Comparison of ENCODE assay signal across 8 mouse cellular contexts in genomic region chr15:102101672-102102541, GRCm38 (mm10). TPM values are rescaled to one million over a fixed set of nuclear protein-coding genes. Genes with fewer than 3 reads are reported as not detected.
DNase-seq lines count a peak whose midpoint lies in the region; ATAC-seq and TF ChIP-seq lines count a peak whose summit lies in the region.

No protein-coding gene starts in this region.

- peaks cover 63% of the 10 kb centered on the region for H3K27me3 ChIP-seq in megakaryocyte, embryonic 14.5 days (replicated peaks)
- peaks cover 21% of the 10 kb centered on the region for H3K27me3 ChIP-seq in hindbrain, embryonic 11.5 days (ENCODE audit: control insufficient read depth, insufficient read depth, low read length)
- no peaks in the 10 kb centered on the region for H3K27me3 ChIP-seq in limb, embryonic 14.5 days (ENCODE audit: control insufficient read depth, insufficient read depth, low read length)
- peaks cover 38% of the 10 kb centered on the region for H3K27me3 ChIP-seq in neural tube, embryonic 12.5 days (replicated peaks)

- TF ChIP-seq CTCF in embryonic fibroblast, embryonic 13.5 days (IDR thresholded peaks at IDR 0.05; ENCODE audit: borderline replicate concordance, insufficient read depth, low read length): no peak

- ATAC-seq in megakaryocyte, adult 5-6 weeks (ENCODE audit: poor library complexity, severe bottlenecking): no peak
- ATAC-seq in hindbrain, embryonic 11.5 days (ENCODE audit: low FRiP score): no peak
- no peak for ATAC-seq in limb, embryonic 14.5 days (ENCODE audit: low FRiP score, low read depth)
- no peak for ATAC-seq in neural tube, embryonic 12.5 days (ENCODE audit: low FRiP score, low read depth)

- H3K27ac ChIP-seq in embryonic fibroblast, embryonic 13.5 days (ENCODE audit: insufficient read depth, low read length): peak overlapping the region; percentile 97
- peak overlapping the region; percentile 17; the same call in 1 of the 2 replicates for H3K27ac ChIP-seq in hindbrain, embryonic 11.5 days (ENCODE audit: low read depth, low read length)
- H3K27ac ChIP-seq in limb, embryonic 14.5 days (replicated peaks; ENCODE audit: low read depth, low read length): peak overlapping the region; percentile 97
- H3K27ac ChIP-seq in neural tube, embryonic 12.5 days: no peak overlapping the region

- no peaks in the 10 kb centered on the region for H3K9me3 ChIP-seq in megakaryocyte, embryonic 14.5 days
- H3K9me3 ChIP-seq in hindbrain, embryonic 11.5 days (ENCODE audit: control insufficient read depth, low read length): no peaks in the 10 kb centered on the region
- no peaks in the 10 kb centered on the region for H3K9me3 ChIP-seq in limb, embryonic 14.5 days (ENCODE audit: control insufficient read depth, low read length)
- H3K9me3 ChIP-seq in neural tube, embryonic 12.5 days: no peaks in the 10 kb centered on the region

- no peak overlapping the region for H3K4me2 ChIP-seq in hindbrain, embryonic 11.5 days (replicated peaks; ENCODE audit: low read depth, low read length)
- peak overlapping the region; percentile 78 for H3K4me2 ChIP-seq in limb, embryonic 14.5 days (replicated peaks; ENCODE audit: low read depth, low read length, severe bottlenecking)
- H3K4me2 ChIP-seq in neural tube, embryonic 12.5 days (replicated peaks): peak overlapping the region; percentile 48

- H3K4me3 ChIP-seq in megakaryocyte, embryonic 14.5 days (replicated peaks): peak overlapping the region; percentile 8
- H3K4me3 ChIP-seq in embryonic fibroblast, embryonic 13.5 days (ENCODE audit: insufficient read depth, low read length): no peak overlapping the region
- H3K4me3 ChIP-seq in hindbrain, embryonic 11.5 days (ENCODE audit: low read depth, low read length): no peak overlapping the region
- peak overlapping the region; percentile 59 for H3K4me3 ChIP-seq in limb, embryonic 14.5 days (replicated peaks; ENCODE audit: low read length)
- H3K4me3 ChIP-seq in neural tube, embryonic 12.5 days: no peak overlapping the region

- DNase-seq in hindbrain, embryonic 11.5 days (ENCODE audit: low spot score): peak; percentile 19
- peak; percentile 41 for DNase-seq in limb, embryonic 14.5 days (ENCODE audit: low spot score)
- no peak for DNase-seq in embryo, embryonic 10.5 days (ENCODE audit: low spot score)
- no peak for DNase-seq in right cerebral cortex, postnatal 25 days

- peak; percentile 9; the same call in 1 of the 2 replicates for TF ChIP-seq POLR2A in embryonic fibroblast, embryonic 13.5 days (IDR thresholded peaks at IDR 0.05; ENCODE audit: low read depth, low read length)
- no peak for TF ChIP-seq POLR2A in limb, embryonic 14.5 days (IDR thresholded peaks at IDR 0.05; ENCODE audit: borderline replicate concordance, extremely low read depth, insufficient read depth, insufficient read length)

- WGBS in hindbrain, embryonic 11.5 days: 26% methylated on average over 11 of the region's 11 CpGs
- 29% methylated on average over 11 of the region's 11 CpGs for WGBS in limb, embryonic 14.5 days
- WGBS in neural tube, embryonic 12.5 days: 38% methylated on average over 11 of the region's 11 CpGs

- peaks cover 94% of the 10 kb centered on the region for H3K4me1 ChIP-seq in megakaryocyte, embryonic 14.5 days
- H3K4me1 ChIP-seq in embryonic fibroblast, embryonic 13.5 days (ENCODE audit: control insufficient read depth, insufficient read depth, low read length): peaks cover 41% of the 10 kb centered on the region
- peaks cover 19% of the 10 kb centered on the region for H3K4me1 ChIP-seq in hindbrain, embryonic 11.5 days (replicated peaks; ENCODE audit: control insufficient read depth, insufficient read depth, low read length)
- peaks cover 74% of the 10 kb centered on the region for H3K4me1 ChIP-seq in limb, embryonic 14.5 days (ENCODE audit: control insufficient read depth, insufficient read depth, low read length)
- peaks cover 55% of the 10 kb centered on the region for H3K4me1 ChIP-seq in neural tube, embryonic 12.5 days

- peaks cover 16% of the 10 kb centered on the region for H3K36me3 ChIP-seq in megakaryocyte, embryonic 14.5 days (replicated peaks; ENCODE audit: low read length)
- H3K36me3 ChIP-seq in hindbrain, embryonic 11.5 days (ENCODE audit: control insufficient read depth, insufficient read depth, low read length): no peaks in the 10 kb centered on the region
- peaks cover 24% of the 10 kb centered on the region for H3K36me3 ChIP-seq in limb, embryonic 14.5 days (ENCODE audit: control insufficient read depth, insufficient read depth, low read length)
- H3K36me3 ChIP-seq in neural tube, embryonic 12.5 days: peaks cover 14% of the 10 kb centered on the region

- no peak overlapping the region for H3K9ac ChIP-seq in hindbrain, embryonic 11.5 days (ENCODE audit: low read depth, low read length)
- H3K9ac ChIP-seq in limb, embryonic 14.5 days (ENCODE audit: low read depth, low read length, severe bottlenecking): peak overlapping the region; percentile 65
- H3K9ac ChIP-seq in neural tube, embryonic 12.5 days: no peak overlapping the region

RNA-seq across cellular contexts. Expression of gene Tns2, which starts 1.7 kb away (rescaled TPM):
- 0.43 TPM in 1 of 2 replicates, not detected in the other for polyA plus RNA-seq in megakaryocyte, embryonic 14.5 days (2012; ENCODE audit: insufficient read depth, low replicate concordance)
- total RNA-seq in megakaryocyte, adult 5-6 weeks (2015): 0.32 and 1.9 TPM in 2 replicates
- 0.07 TPM in 1 of 2 replicates, not detected in the other for total RNA-seq in megakaryocyte, adult 5-6 weeks (2017)
- polyA plus RNA-seq in embryonic fibroblast, embryonic 13.5 days (2011; ENCODE audit: insufficient read length, low read depth, missing spikeins): 61.8 and 71.1 TPM in 2 replicates
- polyA plus RNA-seq in hindbrain, embryonic 11.5 days (2014; fragmentation: Nextera tagmentation; extraction: Ambion mirVana): 8.0 and 11.8 TPM in 2 replicates
- 114 and 134 TPM in 2 replicates for polyA plus RNA-seq in limb, embryonic 14.5 days (2012; rRNA removed)
- 62.5 and 66.3 TPM in 2 replicates for polyA plus RNA-seq in limb, embryonic 14.5 days (2014; fragmentation: Nextera tagmentation; extraction: Ambion mirVana)
- polyA plus RNA-seq in neural tube, embryonic 12.5 days (2016; fragmentation: Nextera tagmentation; extraction: Ambion mirVana): 13.0 and 13.5 TPM in 2 replicates

RNA-seq across cellular contexts. Expression of gene Eif4b, which starts 28.3 kb away (rescaled TPM):
- polyA plus RNA-seq in megakaryocyte, embryonic 14.5 days (2012; ENCODE audit: insufficient read depth, low replicate concordance): 18.2 and 102 TPM in 2 replicates
- 78.2 and 82.3 TPM in 2 replicates for total RNA-seq in megakaryocyte, adult 5-6 weeks (2015)
- 199 and 204 TPM in 2 replicates for total RNA-seq in megakaryocyte, adult 5-6 weeks (2017)
- 309 and 317 TPM in 2 replicates for polyA plus RNA-seq in embryonic fibroblast, embryonic 13.5 days (2011; ENCODE audit: insufficient read length, low read depth, missing spikeins)
- polyA plus RNA-seq in hindbrain, embryonic 11.5 days (2014; fragmentation: Nextera tagmentation; extraction: Ambion mirVana): 85.0 and 103 TPM in 2 replicates
- 165 and 199 TPM in 2 replicates for polyA plus RNA-seq in limb, embryonic 14.5 days (2012; rRNA removed)
- polyA plus RNA-seq in limb, embryonic 14.5 days (2014; fragmentation: Nextera tagmentation; extraction: Ambion mirVana): 133 and 134 TPM in 2 replicates
- 89.2 and 92.3 TPM in 2 replicates for polyA plus RNA-seq in neural tube, embryonic 12.5 days (2016; fragmentation: Nextera tagmentation; extraction: Ambion mirVana)

RNA-seq across cellular contexts. Expression of gene Spryd3, which starts 34.1 kb away (rescaled TPM):
- 9.5 and 25.9 TPM in 2 replicates for polyA plus RNA-seq in megakaryocyte, embryonic 14.5 days (2012; ENCODE audit: insufficient read depth, low replicate concordance)
- total RNA-seq in megakaryocyte, adult 5-6 weeks (2015): 6.1 and 7.5 TPM in 2 replicates
- 20.6 and 22.6 TPM in 2 replicates for total RNA-seq in megakaryocyte, adult 5-6 weeks (2017)
- 35.5 and 36.0 TPM in 2 replicates for polyA plus RNA-seq in embryonic fibroblast, embryonic 13.5 days (2011; ENCODE audit: insufficient read length, low read depth, missing spikeins)
- polyA plus RNA-seq in hindbrain, embryonic 11.5 days (2014; fragmentation: Nextera tagmentation; extraction: Ambion mirVana): 10.1 and 11.9 TPM in 2 replicates
- 37.4 and 39.8 TPM in 2 replicates for polyA plus RNA-seq in limb, embryonic 14.5 days (2012; rRNA removed)
- polyA plus RNA-seq in limb, embryonic 14.5 days (2014; fragmentation: Nextera tagmentation; extraction: Ambion mirVana): 18.7 and 18.9 TPM in 2 replicates
- polyA plus RNA-seq in neural tube, embryonic 12.5 days (2016; fragmentation: Nextera tagmentation; extraction: Ambion mirVana): 29.6 and 33.3 TPM in 2 replicates

RNA-seq across cellular contexts. Expression of gene Igfbp6, which starts 42.3 kb away (rescaled TPM):
- polyA plus RNA-seq in megakaryocyte, embryonic 14.5 days (2012; ENCODE audit: insufficient read depth, low replicate concordance): 1.2 TPM in 1 of 2 replicates, not detected in the other
- total RNA-seq in megakaryocyte, adult 5-6 weeks (2015): 1.3 TPM in 1 of 2 replicates, not detected in the other
- total RNA-seq in megakaryocyte, adult 5-6 weeks (2017): not detected in 2 replicates
- 43.0 and 55.0 TPM in 2 replicates for polyA plus RNA-seq in embryonic fibroblast, embryonic 13.5 days (2011; ENCODE audit: insufficient read length, low read depth, missing spikeins)
- 0.31 TPM in 1 of 2 replicates, not detected in the other for polyA plus RNA-seq in hindbrain, embryonic 11.5 days (2014; fragmentation: Nextera tagmentation; extraction: Ambion mirVana)
- 6.2 and 8.1 TPM in 2 replicates for polyA plus RNA-seq in limb, embryonic 14.5 days (2012; rRNA removed)
- polyA plus RNA-seq in limb, embryonic 14.5 days (2014; fragmentation: Nextera tagmentation; extraction: Ambion mirVana): 11.7 and 11.9 TPM in 2 replicates
- 0.60 and 0.63 TPM in 2 replicates for polyA plus RNA-seq in neural tube, embryonic 12.5 days (2016; fragmentation: Nextera tagmentation; extraction: Ambion mirVana)

RNA-seq across cellular contexts. Expression of gene Soat2, which starts 48.4 kb away (rescaled TPM):
- 0.76 and 3.6 TPM in 2 replicates for polyA plus RNA-seq in megakaryocyte, embryonic 14.5 days (2012; ENCODE audit: insufficient read depth, low replicate concordance)
- 0.78 and 0.82 TPM in 2 replicates for total RNA-seq in megakaryocyte, adult 5-6 weeks (2015)
- 0.89 and 1.1 TPM in 2 replicates for total RNA-seq in megakaryocyte, adult 5-6 weeks (2017)
- polyA plus RNA-seq in embryonic fibroblast, embryonic 13.5 days (2011; ENCODE audit: insufficient read length, low read depth, missing spikeins): 1.3 and 2.6 TPM in 2 replicates
- 0.13 and 0.17 TPM in 2 replicates for polyA plus RNA-seq in hindbrain, embryonic 11.5 days (2014; fragmentation: Nextera tagmentation; extraction: Ambion mirVana)
- polyA plus RNA-seq in limb, embryonic 14.5 days (2012; rRNA removed): 0.87 and 1.1 TPM in 2 replicates
- 0.48 and 0.76 TPM in 2 replicates for polyA plus RNA-seq in limb, embryonic 14.5 days (2014; fragmentation: Nextera tagmentation; extraction: Ambion mirVana)
- polyA plus RNA-seq in neural tube, embryonic 12.5 days (2016; fragmentation: Nextera tagmentation; extraction: Ambion mirVana): 0.11 TPM in 1 of 2 replicates, not detected in the other

Comparison
In these comparisons a context has a peak if more than half of its experiments do, and no peak if none do; other contexts are left out.
1. H3K4me3 ChIP-seq: peak in megakaryocyte, embryonic 14.5 days (single experiment) and limb, embryonic 14.5 days (single experiment); none in embryonic fibroblast, embryonic 13.5 days (single experiment), hindbrain, embryonic 11.5 days (single experiment) and neural tube, embryonic 12.5 days (single experiment).
2. DNase-seq: peak in hindbrain, embryonic 11.5 days (single experiment) and limb, embryonic 14.5 days (single experiment); none in embryo, embryonic 10.5 days (single experiment) and right cerebral cortex, postnatal 25 days (single experiment).